Mouse (Mus musculus) intestine, embryonic 16.5 days (tissue): Measurements from ENCODE around the gene A930018P22Rik. TPM values are rescaled to one million over a fixed set of nuclear protein-coding genes. Genes with fewer than 3 reads are reported as not detected.
A peak's percentile ranks its signal among the peaks of the same experiment; 100 is the strongest.

Source experiments
- ATAC-seq: fragments of 200-750 bp; cut with Nextera tagmentation; 2 replicates; pipeline ENCODE4 v1.8.0; 2017; ENCODE audit warnings: moderate TSS enrichment, moderate library complexity
- H3K27ac ChIP-seq: fragments of 300-500 bp; sonication (generic); 2 replicates; pipeline ENCODE4 v1.5.1; 2014; ENCODE audit warnings: mild to moderate bottlenecking, low read length
- H3K27me3 ChIP-seq: fragments of 300-500 bp; sonication (generic); replicated peaks from 2 replicates; pipeline ENCODE4 v1.6.1; 2014; ENCODE audit warnings: low read length, control low read depth, mixed read lengths; ENCODE audit not compliant: control insufficient read depth, insufficient read depth
- H3K36me3 ChIP-seq: fragments of 300-500 bp; sonication (generic); 2 replicates; pipeline ENCODE4 v1.6.1; 2014; ENCODE audit warnings: low read length, control low read depth; ENCODE audit not compliant: control insufficient read depth, insufficient read depth
- H3K4me1 ChIP-seq: fragments of 300-500 bp; sonication (generic); 2 replicates; pipeline ENCODE4 v1.6.1; 2014; ENCODE audit warnings: low read length, control low read depth, mixed read lengths; ENCODE audit not compliant: control insufficient read depth, insufficient read depth
- H3K4me2 ChIP-seq: fragments of 300-500 bp; sonication (generic); 2 replicates; pipeline ENCODE4 v1.6.1; 2014; ENCODE audit warnings: low read depth, low read length, control low read depth
- H3K4me3 ChIP-seq: fragments of 300-500 bp; sonication (generic); 2 replicates; pipeline ENCODE4 v1.5.1; 2014; ENCODE audit warnings: mild to moderate bottlenecking, low read length
- H3K9ac ChIP-seq: fragments of 300-500 bp; sonication (generic); 2 replicates; pipeline ENCODE4 v1.6.1; 2014; ENCODE audit warnings: low read depth, low read length
- H3K9me3 ChIP-seq: fragments of 300-500 bp; sonication (generic); 2 replicates; pipeline ENCODE4 v1.6.1; 2016; ENCODE audit warnings: low read length, control low read depth; ENCODE audit not compliant: control insufficient read depth
- WGBS: fragments of 180-500 bp; shearing (Covaris S2); extraction: QIAGEN DNeasy Blood & Tissue Kit; methylation state at CpG from one replicate; pipeline ENCODE4 v1.1.7; 2014; 5-methylcytosine and 5-hydroxymethylcytosine counted together
- polyA plus RNA-seq: library from polyadenylated mRNA; unstranded; fragments of >200 nt; fragmentation: Nextera tagmentation; extraction: Ambion mirVana; gene quantifications from 2 replicates; pipeline ENCODE4 v1.2.1, GENCODE M21; 2015

A930018P22Rik gene
- polyA plus RNA-seq, 1 experiment from 2014 or later: 0.16 TPM

DNA sequence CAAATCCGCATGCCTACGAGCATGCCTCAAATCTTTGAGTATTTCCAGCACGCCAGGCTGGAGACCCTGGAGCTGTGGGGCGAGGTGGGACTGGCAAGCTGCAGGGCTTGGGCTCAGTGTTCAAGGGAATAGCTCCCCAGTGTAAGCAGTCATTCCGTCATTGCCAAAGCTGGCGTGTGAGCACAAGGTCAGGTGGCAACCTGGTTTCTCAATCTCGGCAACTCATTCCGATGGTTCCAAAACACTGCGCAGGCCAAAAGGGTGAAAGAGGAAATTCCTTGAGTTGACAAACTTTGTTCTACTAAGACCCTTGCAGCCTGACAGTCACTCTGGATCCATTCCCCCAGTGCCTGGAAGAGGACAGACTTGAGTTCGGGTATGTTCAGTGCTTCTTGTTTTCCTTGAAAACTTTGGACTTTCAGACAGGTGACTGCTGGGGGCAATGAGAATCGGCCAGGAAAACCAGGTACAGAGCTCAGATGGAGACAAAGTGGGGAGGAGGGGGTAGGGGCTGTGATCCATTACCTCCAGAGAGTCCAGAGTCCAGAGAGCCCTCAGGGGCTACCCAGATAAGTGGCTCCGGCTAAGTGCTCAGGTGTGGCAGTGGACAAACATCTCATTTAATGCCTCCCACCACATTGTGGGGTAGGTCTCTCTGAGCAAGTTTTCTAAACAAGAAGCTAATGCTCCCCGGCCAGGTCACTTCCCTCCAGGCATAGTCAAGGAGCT, 6.4 kb downstream of the A930018P22Rik start:
- H3K4me1 ChIP-seq: peaks cover 25% of the 10 kb centered on the region
- no peaks in the 10 kb centered on the region for H3K36me3 ChIP-seq
- H3K4me3 ChIP-seq: no peak overlapping the region
- ATAC-seq: peak; percentile 66
- no peaks in the 10 kb centered on the region for H3K9me3 ChIP-seq
- 67% methylated on average over 13 of the region's 13 CpGs for WGBS
- no peak overlapping the region for H3K4me2 ChIP-seq
- H3K27ac ChIP-seq: peak overlapping the region; percentile 29; the same call in 1 of the 2 replicates
- H3K27me3 ChIP-seq: no peaks in the 10 kb centered on the region
- peak overlapping the region; percentile 23; the same call in 1 of the 2 replicates for H3K9ac ChIP-seq

DNA sequence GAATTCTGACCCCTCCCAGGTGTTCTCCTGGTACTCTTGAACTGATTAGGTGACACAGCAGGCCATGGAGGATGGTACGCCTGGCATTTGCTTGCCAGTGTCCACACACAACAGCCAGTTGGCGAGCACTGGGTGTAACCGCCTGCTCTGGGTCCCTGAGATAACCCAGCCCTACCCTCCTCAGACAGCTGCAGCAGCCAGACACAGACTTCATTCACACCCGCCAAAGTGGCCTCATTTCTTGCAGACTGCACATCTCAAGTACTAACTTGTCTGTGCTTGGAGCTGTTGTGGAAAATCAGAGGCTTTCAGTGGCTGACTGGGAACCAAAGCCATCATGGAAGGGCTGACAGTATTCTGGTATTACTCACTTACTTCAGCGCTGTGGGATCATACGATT, 7.6 kb downstream of the A930018P22Rik start:
- no peaks in the 10 kb centered on the region for H3K9me3 ChIP-seq
- H3K4me1 ChIP-seq: peaks cover 25% of the 10 kb centered on the region
- no peaks in the 10 kb centered on the region for H3K36me3 ChIP-seq
- ATAC-seq: peak; percentile 65
- 56% methylated on average over 6 of the region's 6 CpGs for WGBS
- H3K9ac ChIP-seq: no peak overlapping the region
- H3K27me3 ChIP-seq: no peaks in the 10 kb centered on the region
- no peak overlapping the region for H3K4me2 ChIP-seq
- H3K4me3 ChIP-seq: no peak overlapping the region
- peak overlapping the region; percentile 37; the same call in 1 of the 2 replicates for H3K27ac ChIP-seq

DNA sequence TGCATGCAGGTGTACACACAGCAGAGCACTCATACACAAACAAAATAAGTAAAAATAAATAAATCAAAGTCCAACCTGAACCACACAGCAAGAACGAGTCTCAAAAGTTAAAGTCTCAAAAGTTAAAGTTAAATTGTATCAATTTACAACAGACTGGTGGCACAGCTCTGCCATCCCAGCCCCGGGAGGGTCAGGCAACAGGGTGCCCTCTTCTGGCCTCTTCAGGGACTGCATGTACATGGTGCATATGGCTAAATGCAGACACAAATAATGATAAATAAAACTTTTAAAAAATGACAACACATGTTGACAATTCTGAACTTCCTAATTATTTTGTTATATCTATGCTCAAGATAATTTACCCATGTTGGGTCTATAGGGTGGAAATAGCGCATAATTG, 8.4 kb downstream of the A930018P22Rik start:
- no peaks in the 10 kb centered on the region for H3K36me3 ChIP-seq
- H3K9ac ChIP-seq: no peak overlapping the region
- H3K27ac ChIP-seq: no peak overlapping the region
- H3K4me3 ChIP-seq: no peak overlapping the region
- H3K9me3 ChIP-seq: no peaks in the 10 kb centered on the region
- WGBS: 65% methylated on average over 3 of the region's 3 CpGs
- no peaks in the 10 kb centered on the region for H3K27me3 ChIP-seq
- ATAC-seq: no peak
- no peak overlapping the region for H3K4me2 ChIP-seq
- peaks cover 25% of the 10 kb centered on the region for H3K4me1 ChIP-seq

DNA sequence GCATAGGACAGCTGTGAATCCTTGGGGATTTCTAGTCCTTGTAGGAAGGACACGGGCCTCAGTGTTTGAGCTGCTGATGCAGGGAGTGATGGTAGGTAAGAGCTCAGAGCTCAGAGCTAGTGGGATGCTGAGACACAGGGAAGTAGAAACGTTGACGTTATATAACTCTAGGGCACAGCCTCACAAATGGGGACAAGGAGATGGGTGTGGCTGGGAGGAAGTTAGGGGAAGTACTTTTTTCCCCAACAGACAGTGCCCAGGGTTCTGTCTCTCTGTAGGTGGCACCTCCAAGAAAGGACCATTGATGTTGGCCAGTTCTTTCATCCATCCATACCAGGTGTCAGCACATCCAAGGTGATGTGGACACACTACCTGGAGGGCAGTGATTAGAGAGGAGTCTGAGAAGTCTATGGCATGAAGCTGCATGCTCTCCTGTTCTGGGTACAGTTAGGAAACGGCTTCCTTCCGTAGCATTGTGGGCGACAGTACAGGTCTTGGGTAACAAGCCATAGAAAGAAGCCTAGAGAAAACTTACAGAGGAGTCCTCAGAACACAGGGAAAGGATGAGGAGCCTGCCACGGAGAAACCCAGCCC, 9.8 kb downstream of the A930018P22Rik start:
- H3K36me3 ChIP-seq: no peaks in the 10 kb centered on the region
- H3K9me3 ChIP-seq: no peaks in the 10 kb centered on the region
- no peak overlapping the region for H3K4me2 ChIP-seq
- H3K4me1 ChIP-seq: peaks cover 25% of the 10 kb centered on the region
- H3K27ac ChIP-seq: no peak overlapping the region
- WGBS: 69% methylated on average over 7 of the region's 7 CpGs
- no peak overlapping the region for H3K4me3 ChIP-seq
- ATAC-seq: no peak
- H3K9ac ChIP-seq: no peak overlapping the region
- H3K27me3 ChIP-seq: no peaks in the 10 kb centered on the region

DNA sequence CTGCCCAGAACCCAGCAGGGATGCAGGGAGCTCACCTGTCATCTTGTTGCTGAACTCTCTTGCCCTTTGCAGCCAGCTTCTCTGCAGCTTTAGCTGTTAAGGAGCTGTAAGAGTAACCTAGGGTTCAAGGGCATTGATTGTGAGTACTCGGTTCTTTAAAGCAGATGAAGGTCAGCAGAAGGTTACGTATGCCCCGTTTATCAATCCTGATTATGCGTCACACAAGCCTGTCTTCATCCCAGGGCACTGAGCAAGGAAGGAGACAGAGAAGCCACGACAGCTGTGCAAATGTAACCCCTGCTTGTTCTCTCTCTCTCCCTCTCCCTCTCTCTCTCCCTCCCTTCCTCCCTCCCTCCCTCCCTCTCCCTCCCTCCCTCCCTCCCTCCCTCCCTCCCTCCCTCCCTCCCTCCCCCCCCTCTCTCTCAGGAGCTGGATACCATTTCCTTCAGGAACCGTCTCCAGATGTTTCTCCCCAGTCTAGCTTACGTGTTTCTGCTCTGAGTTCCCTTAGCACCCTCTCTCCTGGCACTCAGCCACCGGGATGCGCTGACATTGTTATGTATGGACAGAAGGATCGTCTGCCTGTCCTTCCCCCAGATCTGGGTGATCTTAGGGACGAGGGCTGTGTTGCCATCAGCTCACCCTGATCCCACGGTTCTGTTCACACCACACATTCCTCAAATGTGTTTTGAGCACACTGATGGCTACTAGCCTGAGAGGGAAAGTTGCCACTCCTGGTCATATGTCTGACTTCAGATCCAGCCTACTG, 10.7 kb downstream of the A930018P22Rik start:
- WGBS: 31% methylated on average over 12 of the region's 12 CpGs
- Histone ChIP-seq H3K4me2 (no peak overlapping the region), H3K36me3 (no peaks in the 10 kb centered on the region), H3K9me3 (no peaks in the 10 kb centered on the region), H3K4me1 (peaks cover 25% of the 10 kb centered on the region), H3K27ac (no peak overlapping the region), H3K4me3 (no peak overlapping the region), H3K27me3 (no peaks in the 10 kb centered on the region), H3K9ac (no peak overlapping the region)
- ATAC-seq: no peak

DNA sequence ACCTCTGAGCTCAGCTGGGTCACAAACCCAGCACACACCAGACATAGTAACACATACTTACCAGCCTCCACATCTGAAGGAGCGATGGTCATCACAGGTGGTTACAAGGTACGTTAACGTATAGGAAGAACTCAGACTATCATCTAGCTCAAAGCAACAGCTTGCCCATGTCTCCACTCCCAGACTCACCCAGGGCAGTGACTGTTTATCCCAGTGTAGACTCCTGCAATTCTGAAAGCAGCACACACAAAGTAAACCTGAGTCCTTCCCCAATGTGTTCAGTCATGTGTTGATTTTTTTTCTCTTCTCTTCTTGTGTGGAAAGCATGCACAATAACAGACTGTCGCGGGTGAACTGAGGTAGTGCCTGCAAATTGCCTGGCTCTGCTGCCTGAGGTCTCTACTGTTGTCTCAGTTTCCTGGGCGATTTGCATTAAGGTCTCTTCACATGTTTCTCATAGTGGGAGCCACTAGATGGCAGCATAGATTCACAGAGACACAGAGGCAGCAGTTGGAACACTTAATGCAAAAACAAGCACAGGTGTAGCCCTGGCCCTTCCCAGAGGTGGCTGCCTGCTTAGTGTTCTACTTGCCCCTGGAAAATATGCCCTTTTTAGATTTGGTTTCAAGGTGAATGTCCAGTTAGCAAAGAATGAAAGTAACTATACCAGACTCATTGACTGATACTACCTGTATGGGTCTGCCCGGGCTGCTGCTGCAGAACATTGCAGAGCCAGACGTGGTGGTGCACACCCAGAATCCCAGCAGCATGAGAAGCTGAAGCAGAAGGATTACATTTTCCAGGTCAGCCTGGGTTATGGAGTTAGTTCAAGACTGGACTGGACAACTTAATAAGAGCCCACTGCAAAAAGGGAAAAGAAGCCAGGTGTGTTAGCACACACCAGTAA, 11.8 kb downstream of the A930018P22Rik start:
- Histone ChIP-seq H3K27me3 (no peaks in the 10 kb centered on the region), H3K4me2 (no peak overlapping the region), H3K36me3 (no peaks in the 10 kb centered on the region), H3K27ac (no peak overlapping the region), H3K9me3 (no peaks in the 10 kb centered on the region), H3K4me1 (peaks cover 16% of the 10 kb centered on the region), H3K9ac (0 out of 2 replicates have a peak overlapping the region, but pooled peaks have one; percentile 37), H3K4me3 (no peak overlapping the region)
- peak; percentile 38; the same call in 1 of the 2 replicates for ATAC-seq
- WGBS: 41% methylated on average over 8 of the region's 8 CpGs

DNA sequence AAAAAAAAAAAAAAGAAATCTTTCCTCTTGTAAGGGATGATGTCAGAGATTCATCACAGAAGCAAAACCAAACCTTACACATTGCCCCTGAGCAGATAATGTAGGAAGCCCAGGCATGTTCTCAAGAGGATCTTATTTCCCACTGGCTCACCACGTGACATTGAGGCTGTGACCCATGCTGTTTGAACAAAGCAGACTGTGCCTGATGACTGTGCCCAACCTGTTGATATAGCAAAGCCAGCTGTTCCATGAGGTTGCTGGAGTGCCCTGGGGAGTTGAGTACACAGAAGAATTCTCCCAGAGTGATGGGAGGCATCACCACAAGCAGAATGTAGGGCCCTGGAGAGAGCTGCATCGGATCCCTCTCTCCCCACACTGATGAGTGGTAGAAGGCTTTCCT, 13.4 kb downstream of the A930018P22Rik start:
- WGBS: 67% methylated on average over 2 of the region's 2 CpGs
- Histone ChIP-seq H3K4me1 (peaks cover 4% of the 10 kb centered on the region), H3K27ac (no peak overlapping the region), H3K9ac (no peak overlapping the region), H3K27me3 (no peaks in the 10 kb centered on the region), H3K4me2 (no peak overlapping the region), H3K4me3 (no peak overlapping the region), H3K36me3 (no peaks in the 10 kb centered on the region), H3K9me3 (no peaks in the 10 kb centered on the region)
- ATAC-seq: no peak

DNA sequence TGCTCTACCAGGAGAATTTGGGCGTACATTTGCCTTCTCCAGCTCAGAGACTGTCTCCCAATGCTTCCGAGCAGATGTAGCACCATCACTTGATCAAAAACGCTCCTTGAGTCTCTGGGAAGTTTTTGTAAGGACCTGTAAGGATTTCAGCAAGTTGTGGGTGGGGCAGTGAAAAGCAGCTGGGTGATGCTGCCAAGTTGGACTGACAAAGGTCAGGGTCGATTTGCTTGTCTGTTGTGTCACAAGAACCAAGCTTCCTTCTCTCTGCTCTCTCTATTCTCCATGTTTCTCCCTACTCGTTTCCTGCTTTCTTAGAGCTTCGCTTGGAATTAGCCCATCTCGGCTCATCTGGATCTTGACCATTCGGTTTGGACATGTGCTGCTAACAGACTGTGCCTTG, 19.6 kb downstream of the A930018P22Rik start:
- H3K4me1 ChIP-seq: no peaks in the 10 kb centered on the region
- H3K9me3 ChIP-seq: no peaks in the 10 kb centered on the region
- H3K9ac ChIP-seq: no peak overlapping the region
- H3K4me2 ChIP-seq: no peak overlapping the region
- WGBS: 85% methylated on average over 8 of the region's 8 CpGs
- H3K4me3 ChIP-seq: no peak overlapping the region
- H3K36me3 ChIP-seq: no peaks in the 10 kb centered on the region
- H3K27me3 ChIP-seq: no peaks in the 10 kb centered on the region
- no peak for ATAC-seq
- H3K27ac ChIP-seq: no peak overlapping the region
